Mouse (Mus musculus) liver, postnatal 0 days (tissue): ENCODE measurements around the gene Trim47. TPM values are rescaled to one million over a fixed set of nuclear protein-coding genes. Genes with fewer than 3 reads are reported as not detected.

Source experiments
- ATAC-seq: fragments of 200-750 bp; cut with Nextera tagmentation; 2 replicates; pipeline ENCODE4 v1.8.0; 2017; ENCODE audit warnings: mild to moderate bottlenecking, moderate library complexity
- DNase-seq: peaks from one replicate; pipeline ENCODE4 v3.0.0-alpha.2; 2016
- H3K27ac ChIP-seq: fragments of 300-500 bp; sonication (generic); 2 replicates; pipeline ENCODE4 v1.5.1; 2014; ENCODE audit warnings: antibody characterized with exemption, moderate library complexity, mild to moderate bottlenecking, low read depth
- H3K27me3 ChIP-seq: fragments of 300-500 bp; sonication (generic); 2 replicates; pipeline ENCODE4 v1.6.1; 2014; ENCODE audit warnings: low read length, control low read depth, mixed read lengths; ENCODE audit not compliant: insufficient read depth
- H3K36me3 ChIP-seq: fragments of 300-500 bp; sonication (generic); replicated peaks from 2 replicates; pipeline ENCODE4 v1.6.1; 2014; ENCODE audit warnings: mild to moderate bottlenecking, control low read depth, low read length, moderate library complexity, mixed read lengths; ENCODE audit not compliant: insufficient read depth
- H3K4me1 ChIP-seq: fragments of 300-500 bp; sonication (generic); 2 replicates; pipeline ENCODE4 v1.6.1; 2014; ENCODE audit warnings: antibody characterized with exemption, mild to moderate bottlenecking, control low read depth; ENCODE audit not compliant: insufficient read depth
- H3K4me2 ChIP-seq: fragments of 300-500 bp; sonication (generic); 2 replicates; pipeline ENCODE4 v1.6.1; 2014; ENCODE audit warnings: low read depth, mild to moderate bottlenecking, low read length, moderate library complexity, mixed read lengths
- H3K4me3 ChIP-seq: fragments of 300-500 bp; sonication (generic); 2 replicates; pipeline ENCODE4 v1.5.1; 2014; ENCODE audit warnings: low read depth, low read length
- H3K9ac ChIP-seq: fragments of 300-500 bp; sonication (generic); replicated peaks from 2 replicates; pipeline ENCODE4 v1.6.1; 2014; ENCODE audit warnings: mild to moderate bottlenecking, moderate library complexity
- H3K9me3 ChIP-seq: fragments of 300-500 bp; sonication (generic); 2 replicates; pipeline ENCODE4 v1.6.1; 2016; ENCODE audit warnings: mild to moderate bottlenecking, control low read depth, low read length, mixed read lengths
- CTCF ChIP-seq: sonication (generic); IDR thresholded peaks from 2 replicates; pipeline ENCODE4 v1.5.1; 2016; ENCODE audit warnings: antibody characterized with exemption, low read depth
- EP300 ChIP-seq: IDR thresholded peaks from 2 replicates; pipeline ENCODE4 v1.6.1; 2016; ENCODE audit warnings: antibody characterized with exemption, low read depth, mild to moderate bottlenecking
- WGBS: fragments of 180-500 bp; shearing (Covaris S2); extraction: QIAGEN DNeasy Blood & Tissue Kit; methylation state at CpG from one replicate; pipeline ENCODE4 v1.1.7; 2014; ENCODE audit not compliant: insufficient replicate concordance; 5-methylcytosine and 5-hydroxymethylcytosine counted together
- polyA plus RNA-seq: library from polyadenylated mRNA; unstranded; fragments of >200 nt; fragmentation: Nextera tagmentation; extraction: Ambion mirVana; gene quantifications from 2 replicates; pipeline ENCODE4 v1.2.1, GENCODE M21; 2015

Trim47 gene
- polyA plus RNA-seq, 1 experiment from 2014 or later = 5.7 TPM

DNA sequence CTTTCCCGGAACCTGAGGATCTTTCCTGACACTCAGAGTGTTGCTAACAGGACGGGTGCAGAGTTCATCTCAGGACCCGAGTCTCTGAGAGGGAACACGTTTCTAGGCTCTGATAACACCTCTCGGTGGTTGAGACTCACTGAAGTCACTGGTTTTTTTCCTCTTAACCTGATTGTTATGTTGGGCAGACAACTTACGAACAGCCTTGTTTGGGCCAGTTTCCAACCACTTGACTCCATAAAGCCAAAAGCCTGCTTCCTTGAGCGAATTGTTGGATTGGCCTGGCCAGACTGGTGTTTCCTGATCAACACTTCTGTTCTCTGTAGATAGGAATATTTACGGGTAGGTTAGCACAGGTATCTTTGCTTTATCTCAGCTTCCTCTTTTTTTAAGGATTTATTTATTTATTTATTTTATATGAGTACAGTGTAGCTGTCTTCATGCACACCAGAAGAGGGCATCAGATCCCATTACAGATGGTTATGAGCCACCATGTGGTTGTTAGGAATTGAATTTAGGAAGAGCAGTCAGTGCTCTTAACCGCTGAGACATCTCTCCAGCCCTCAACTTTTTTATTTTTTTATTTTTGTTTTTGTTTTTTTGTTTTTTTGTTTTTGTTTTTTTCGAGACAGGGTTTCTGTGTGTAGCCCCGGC, 38.1 kb downstream of the Trim47 start:
- no peak for ATAC-seq
- H3K27ac ChIP-seq = peak overlapping the region; percentile 86
- 35% methylated on average over 11 of the region's 11 CpGs for WGBS

DNA sequence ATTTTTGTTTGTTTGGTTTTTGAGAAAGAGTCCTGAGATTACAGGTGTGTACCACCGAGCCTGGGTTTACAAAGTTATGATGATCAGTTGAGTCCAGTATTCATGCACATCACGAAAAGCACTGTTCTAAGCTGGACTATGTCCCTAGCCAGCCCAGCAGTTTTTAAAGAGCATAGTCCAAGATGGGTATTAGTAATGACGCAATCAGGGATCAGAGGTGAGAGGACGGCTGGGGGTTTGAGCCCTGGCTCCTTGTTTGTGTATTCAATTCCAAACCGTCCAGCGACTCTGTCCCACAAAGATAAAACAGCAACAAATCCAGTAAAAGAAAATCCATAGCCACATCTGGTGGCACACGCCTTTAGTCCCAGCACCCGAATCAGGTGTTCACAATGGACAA, 38.8 kb downstream of the Trim47 start:
- ATAC-seq = peak; percentile 33

More for the DNA sequence above, 38.1 kb downstream of the Trim47 start:
- DNase-seq = no peak
- Histone ChIP-seq H3K36me3 (peaks cover 9% of the 10 kb centered on the region), H3K9me3 (no peaks in the 10 kb centered on the region), H3K4me2 (peak overlapping the region; percentile 68; the same call in 1 of the 2 replicates), H3K4me1 (peaks cover 43% of the 10 kb centered on the region), H3K4me3 (no peak overlapping the region), H3K27me3 (no peaks in the 10 kb centered on the region), H3K9ac (peak overlapping the region; percentile 19; the same call in 1 of the 2 replicates)
- TF ChIP-seq EP300 (peak; percentile 33; the same call in 1 of the 2 replicates), CTCF (peak; percentile 45)

DNA sequence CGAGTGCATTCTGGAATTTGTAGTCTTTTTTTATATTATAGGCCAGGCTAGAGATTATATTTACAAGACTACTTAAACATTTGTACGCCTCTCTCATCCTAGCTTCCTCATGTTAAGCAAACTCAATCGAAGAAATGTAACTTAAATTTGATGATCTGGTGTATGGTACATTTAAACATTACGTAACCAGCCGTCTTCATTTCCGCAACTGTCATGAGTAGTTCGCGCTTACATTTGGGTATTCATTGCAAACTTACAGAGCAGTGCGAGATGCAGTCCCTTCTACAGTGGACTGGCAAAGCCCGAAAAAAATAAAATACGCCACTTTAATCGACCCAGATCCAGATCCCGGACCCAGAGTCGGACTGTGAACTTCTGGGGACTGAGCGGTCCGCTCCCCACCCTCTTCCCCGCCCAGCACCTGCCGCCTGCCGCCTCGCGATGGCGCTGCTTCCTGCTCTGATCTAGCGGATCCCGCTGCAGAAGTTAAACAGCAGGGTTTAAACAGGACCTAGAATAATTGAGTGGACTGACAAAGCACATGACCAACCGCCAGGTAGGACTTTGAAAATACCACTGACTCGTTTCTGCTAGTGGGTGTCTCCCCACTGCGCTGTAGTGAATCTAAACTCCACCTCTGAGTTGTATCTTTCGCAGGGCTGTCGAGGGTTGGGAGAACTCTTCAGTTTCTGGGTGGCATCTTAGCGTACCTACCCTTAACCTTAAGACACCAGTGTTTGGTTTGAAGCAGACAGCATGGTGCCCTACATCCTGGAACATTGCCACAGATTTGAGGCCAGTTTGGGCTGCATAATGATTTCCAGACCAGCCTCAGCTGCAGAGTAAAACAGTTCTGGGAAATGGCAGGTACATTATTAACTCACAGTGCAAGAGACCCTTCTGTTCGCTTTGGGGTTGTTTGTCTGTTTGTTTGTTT, 39.5 kb downstream of the Trim47 start:
- DNase-seq (peak; percentile 92), ATAC-seq (peak; percentile 76)
- H3K36me3 ChIP-seq = peaks cover 21% of the 10 kb centered on the region
- peak overlapping the region; percentile 64 for H3K9ac ChIP-seq
- peak overlapping the region; percentile 61 for H3K4me3 ChIP-seq
- no peaks in the 10 kb centered on the region for H3K9me3 ChIP-seq
- peak; percentile 27 for TF ChIP-seq EP300
- peak; percentile 97 for TF ChIP-seq CTCF
- WGBS = under 1% methylated on average over 30 of the region's 31 CpGs
- peaks cover 41% of the 10 kb centered on the region for H3K4me1 ChIP-seq
- peak overlapping the region; percentile 86 for H3K27ac ChIP-seq
- peak overlapping the region; percentile 68 for H3K4me2 ChIP-seq
- no peaks in the 10 kb centered on the region for H3K27me3 ChIP-seq

More for the DNA sequence above, 38.8 kb downstream of the Trim47 start:
- H3K4me3 ChIP-seq = no peak overlapping the region
- peak; percentile 59 for DNase-seq
- no peak overlapping the region for H3K9ac ChIP-seq
- H3K36me3 ChIP-seq = peaks cover 16% of the 10 kb centered on the region
- H3K4me2 ChIP-seq = peak overlapping the region; percentile 68; the same call in 1 of the 2 replicates
- no peaks in the 10 kb centered on the region for H3K27me3 ChIP-seq
- H3K27ac ChIP-seq = peak overlapping the region; percentile 86
- 39% methylated on average over 8 of the region's 8 CpGs for WGBS
- peaks cover 41% of the 10 kb centered on the region for H3K4me1 ChIP-seq
- peak; percentile 60; the same call in 1 of the 2 replicates for TF ChIP-seq EP300
- TF ChIP-seq CTCF = no peak
- no peaks in the 10 kb centered on the region for H3K9me3 ChIP-seq

DNA sequence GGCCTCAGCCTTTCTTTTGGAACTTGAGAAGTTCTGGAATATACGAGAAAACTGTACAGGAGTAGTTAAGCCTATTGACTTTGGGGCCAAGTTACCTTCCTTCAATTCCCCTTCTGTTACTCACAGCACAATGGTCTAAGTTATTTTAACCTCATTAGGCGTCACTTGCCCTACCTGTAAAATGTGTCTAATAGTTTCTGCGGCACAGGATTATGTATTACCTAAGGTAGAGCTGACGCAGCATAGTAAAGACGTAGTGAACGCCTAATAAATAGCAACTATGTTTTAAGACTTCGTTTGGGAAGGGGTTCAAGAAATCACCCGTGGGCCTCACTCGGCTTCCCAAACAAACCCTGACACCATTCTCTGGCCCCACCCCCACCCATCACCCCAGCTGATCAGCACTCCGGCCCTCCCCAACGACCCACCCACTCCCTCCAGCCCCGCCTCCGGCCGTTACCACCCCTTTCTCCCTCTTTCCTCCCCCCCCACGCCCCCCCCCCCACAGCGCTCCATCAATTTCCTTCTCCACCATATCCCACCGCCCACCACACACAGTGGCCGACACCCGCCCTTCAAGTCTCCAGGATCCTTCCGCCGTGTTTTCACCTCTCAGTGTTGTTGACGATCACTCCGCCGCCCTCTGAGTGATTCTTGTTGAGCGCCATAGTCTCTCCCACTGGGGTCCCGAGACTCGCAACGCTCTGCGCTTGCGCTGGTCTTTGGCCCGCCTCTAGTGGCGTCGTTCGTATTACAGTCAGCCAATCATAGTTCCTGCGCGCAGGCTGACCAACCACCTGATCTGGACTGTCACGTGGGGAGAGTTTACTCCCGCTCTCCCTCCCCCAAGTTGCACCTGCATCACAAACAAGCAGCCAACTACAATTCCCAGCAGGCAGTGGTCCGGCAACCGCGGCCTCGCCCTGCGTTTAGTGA, 40.5 kb downstream of the Trim47 start, which contains the start of gene Wbp2:
TSS of gene Wbp2 (minus strand) at position 738 of the 936 bp plus-strand sequence.
- Histone ChIP-seq H3K27ac (peak within 1 kb of the TSS; percentile 86), H3K4me3 (peak within 1 kb of the TSS; percentile 61), H3K27me3 (no peaks in the 10 kb centered on the region), H3K36me3 (peaks cover 30% of the 10 kb centered on the region), H3K4me1 (peaks cover 41% of the 10 kb centered on the region), H3K9me3 (no peaks in the 10 kb centered on the region), H3K4me2 (peak within 1 kb of the TSS; percentile 80), H3K9ac (peak within 1 kb of the TSS; percentile 72)
- 5% methylated on average over 34 of the region's 43 CpGs for WGBS
- ATAC-seq = peak; percentile 91
- TF ChIP-seq EP300 (no peak), CTCF (peak; percentile 40)
- peak; percentile 97 for DNase-seq

DNA sequence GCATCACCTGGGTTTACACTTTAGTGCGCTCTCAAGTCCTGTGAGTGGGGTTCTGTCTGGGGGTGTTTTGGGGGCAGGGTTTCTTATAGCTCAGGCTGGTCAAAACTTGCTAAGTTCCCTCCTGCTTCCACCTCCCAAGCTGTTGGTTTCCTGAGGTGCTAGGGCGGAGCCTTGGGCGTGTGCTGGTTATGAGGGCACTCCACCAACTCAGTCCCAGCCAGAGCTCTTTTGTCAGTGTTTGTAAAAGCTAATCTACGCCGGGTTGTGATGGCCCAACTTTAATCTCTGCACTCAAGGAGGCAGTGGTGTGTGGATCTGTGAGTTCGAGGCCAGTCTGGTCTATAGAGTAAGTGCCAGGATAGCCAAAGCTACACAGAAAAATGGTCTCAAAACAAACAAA, 42.8 kb downstream of the Trim47 start:
- DNase-seq (no peak), ATAC-seq (no peak)
- peaks cover 41% of the 10 kb centered on the region for H3K4me1 ChIP-seq
- no peaks in the 10 kb centered on the region for H3K27me3 ChIP-seq
- WGBS = 70% methylated on average over 6 of the region's 6 CpGs
- H3K27ac ChIP-seq = peak overlapping the region; percentile 44
- H3K4me3 ChIP-seq = no peak overlapping the region
- H3K9ac ChIP-seq = 0 out of 2 replicates have a peak overlapping the region, but pooled peaks have one; percentile 12
- H3K9me3 ChIP-seq = no peaks in the 10 kb centered on the region
- peaks cover 53% of the 10 kb centered on the region for H3K36me3 ChIP-seq
- TF ChIP-seq EP300 (no peak), CTCF (no peak)
- H3K4me2 ChIP-seq = peak overlapping the region; percentile 15
